Mouse (Mus musculus): ENCODE measurements at regions not wholly inside any gene's neighbourhood (a gene's known extent, or its start where the extent isn't known, plus 50 kb on each side); places are given as distances from the start of the nearest gene placed in this dataset.

GRCm38 (mm10) chr11:44330851-44331773, 68.8 kb upstream of the Il12b start:
- ATAC-seq (replicated peaks): peak; percentile 85
- Histone ChIP-seq H3K36me3 (no peaks in the 10 kb centered on the region), H3K4me1 (no peaks in the 10 kb centered on the region), H3K4me3 (no peak overlapping the region), H3K27me3 (no peaks in the 10 kb centered on the region), H3K9ac (replicated peaks) (no peak overlapping the region), H3K4me2 (replicated peaks) (0 out of 2 replicates have a peak overlapping the region, but pooled peaks have one; percentile 24), H3K27ac (replicated peaks) (no peak overlapping the region), H3K9me3 (no peaks in the 10 kb centered on the region)
- WGBS: 42% methylated on average over 15 of the region's 15 CpGs

GRCm38 (mm10) chr11:44331774-44332129, 68.1 kb upstream of the Il12b start:
- no peak overlapping the region for H3K4me3 ChIP-seq
- H3K27ac ChIP-seq (replicated peaks): no peak overlapping the region
- no peak overlapping the region for H3K4me2 ChIP-seq (replicated peaks)
- ATAC-seq (replicated peaks): peak; percentile 42
- no peaks in the 10 kb centered on the region for H3K36me3 ChIP-seq
- no peaks in the 10 kb centered on the region for H3K27me3 ChIP-seq
- H3K9me3 ChIP-seq: no peaks in the 10 kb centered on the region
- H3K4me1 ChIP-seq: no peaks in the 10 kb centered on the region
- H3K9ac ChIP-seq (replicated peaks): no peak overlapping the region
- 64% methylated on average over 4 of the region's 4 CpGs for WGBS

- Histone ChIP-seq H3K4me2 (replicated peaks) (no peak overlapping the region), H3K4me3 (no peak overlapping the region), H3K27ac (replicated peaks) (no peak overlapping the region), H3K27me3 (no peaks in the 10 kb centered on the region), H3K9me3 (no peaks in the 10 kb centered on the region), H3K36me3 (no peaks in the 10 kb centered on the region), H3K9ac (replicated peaks) (no peak overlapping the region), H3K4me1 (no peaks in the 10 kb centered on the region)
- ATAC-seq (replicated peaks): no peak
Measured at GRCm38 (mm10) chr11:44340531-44340930, 59.3 kb upstream of the Il12b start.

GRCm38 (mm10) chr11:44348308-44348707, 51.6 kb upstream of the Il12b start:
- Histone ChIP-seq H3K36me3 (no peaks in the 10 kb centered on the region), H3K4me1 (no peaks in the 10 kb centered on the region), H3K9ac (replicated peaks) (no peak overlapping the region), H3K4me2 (replicated peaks) (no peak overlapping the region), H3K27ac (replicated peaks) (no peak overlapping the region), H3K9me3 (no peaks in the 10 kb centered on the region), H3K4me3 (no peak overlapping the region), H3K27me3 (no peaks in the 10 kb centered on the region)
- WGBS: 73% methylated on average over 3 of the region's 3 CpGs
- ATAC-seq (replicated peaks): no peak

- H3K27me3 ChIP-seq: no peaks in the 10 kb centered on the region
- no peak for ATAC-seq (replicated peaks)
- no peaks in the 10 kb centered on the region for H3K36me3 ChIP-seq
- H3K4me1 ChIP-seq: no peaks in the 10 kb centered on the region
- H3K4me2 ChIP-seq (replicated peaks): no peak overlapping the region
- no peak overlapping the region for H3K27ac ChIP-seq (replicated peaks)
- H3K4me3 ChIP-seq: no peak overlapping the region
- no peaks in the 10 kb centered on the region for H3K9me3 ChIP-seq
- WGBS: 76% methylated on average over 8 of the region's 8 CpGs
- H3K9ac ChIP-seq (replicated peaks): no peak overlapping the region
Measured at GRCm38 (mm10) chr11:44349546-44349945, 50.3 kb upstream of the Il12b start.

All from forebrain, embryonic 15.5 days (tissue).